Mouse (Mus musculus): ENCODE data around the gene Shroom2.

- TF ChIP-seq CTCF (IDR thresholded peaks at IDR 0.05; ENCODE audit: extremely low read depth, insufficient read depth, low read length): no peak
- no peak for TF ChIP-seq POLR2A (IDR thresholded peaks at IDR 0.05; ENCODE audit: extremely low read depth, insufficient read depth, low read length)
Observed at GRCm38 (mm10) chrX:152762437-152762836, 6.8 kb downstream of the Shroom2 start.

All from cortical plate, adult 2 months (tissue).